8 mouse cellular contexts compared by ENCODE assay signal in the genomic region with DNA sequence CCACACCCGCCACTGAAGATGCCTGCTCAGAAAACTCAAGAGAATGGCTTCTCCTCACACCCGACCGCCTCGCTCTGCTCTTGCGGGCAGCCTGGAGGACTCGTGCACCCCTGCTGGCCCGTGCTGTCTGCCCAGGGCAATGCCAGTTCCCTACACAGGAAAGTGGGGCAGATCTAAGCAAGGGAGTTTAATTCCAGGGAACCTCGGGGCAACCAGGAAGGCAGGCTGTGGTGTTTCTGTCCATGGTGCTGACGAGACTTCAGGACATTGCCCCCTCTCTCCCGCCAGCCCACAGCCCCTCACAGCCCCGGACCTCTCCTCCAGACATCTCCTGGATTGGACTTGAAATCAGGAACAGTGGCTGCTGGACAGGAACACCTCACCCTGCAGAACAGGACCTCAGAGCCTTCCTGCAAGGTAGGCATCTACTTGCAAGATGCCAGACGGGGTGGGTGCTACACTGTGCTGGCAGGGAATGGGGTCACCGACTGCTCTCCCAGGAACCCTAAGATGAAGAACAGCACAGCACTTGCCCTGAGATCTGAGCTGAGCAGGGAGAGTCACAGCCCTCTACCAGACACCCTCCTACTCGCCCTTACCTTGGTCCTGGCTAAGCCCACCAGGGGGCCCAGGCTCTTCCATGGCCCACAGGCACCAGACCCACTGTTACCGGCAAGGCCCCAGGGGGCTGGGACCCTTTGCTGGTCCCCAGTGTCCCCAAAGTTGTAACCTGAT. TPM values are rescaled to one million over a fixed set of nuclear protein-coding genes. Genes with fewer than 3 reads are reported as not detected.
A peak's percentile ranks its signal among the peaks of the same experiment; 100 is the strongest.
DNase-seq lines count a peak whose midpoint lies in the region; ATAC-seq and TF ChIP-seq lines count a peak whose summit lies in the region.

No protein-coding gene starts in this region.

- H3K4me2 ChIP-seq in liver, embryonic 12.5 days: no peak overlapping the region
- peak overlapping the region; percentile 39 for H3K4me2 ChIP-seq in forebrain, embryonic 16.5 days (ENCODE audit: low read length)
- peak overlapping the region; percentile 32; the same call in 1 of the 2 replicates for H3K4me2 ChIP-seq in midbrain, postnatal 0 days (ENCODE audit: low read depth, low read length, poor library complexity, severe bottlenecking)

- H3K36me3 ChIP-seq in liver, embryonic 12.5 days: no peaks in the 10 kb centered on the region
- H3K36me3 ChIP-seq in forebrain, embryonic 16.5 days (ENCODE audit: control insufficient read depth, insufficient read depth): no peaks in the 10 kb centered on the region
- H3K36me3 ChIP-seq in midbrain, postnatal 0 days (ENCODE audit: insufficient read depth, low read length): no peaks in the 10 kb centered on the region

- no peak overlapping the region for H3K9ac ChIP-seq in liver, embryonic 12.5 days
- H3K9ac ChIP-seq in forebrain, embryonic 16.5 days (replicated peaks; ENCODE audit: low read depth, low read length): peak overlapping the region; percentile 55
- H3K9ac ChIP-seq in midbrain, postnatal 0 days (replicated peaks; ENCODE audit: low read length, poor library complexity, severe bottlenecking): 0 out of 2 replicates have a peak overlapping the region, but pooled peaks have one; percentile 2

- no peak for TF ChIP-seq CTCF in midbrain, postnatal 0 days (IDR thresholded peaks at IDR 0.05)

- DNase-seq in liver: peak; percentile 27
- peak; percentile 87 for DNase-seq in cerebellum, adult 11-12 months
- peak; percentile 76 for DNase-seq in kidney, postnatal 10 days
- DNase-seq in midbrain, postnatal 0 days (ENCODE audit: low spot score): no peak
- no peak for DNase-seq in layer of hippocampus, adult 9-11 months
- DNase-seq in right cerebral cortex, postnatal 10 days (ENCODE audit: low spot score in 2 of 2): no peak

- WGBS in liver, embryonic 12.5 days (ENCODE audit: insufficient replicate concordance): 6% methylated on average over 15 of the region's 15 CpGs
- WGBS in forebrain, embryonic 16.5 days: 4% methylated on average over 15 of the region's 15 CpGs
- WGBS in midbrain, postnatal 0 days: 19% methylated on average over 15 of the region's 15 CpGs

- H3K4me1 ChIP-seq in liver, embryonic 12.5 days: peaks cover 14% of the 10 kb centered on the region; the same call in 1 of the 2 replicates
- peaks cover 48% of the 10 kb centered on the region for H3K4me1 ChIP-seq in forebrain, embryonic 16.5 days (replicated peaks; ENCODE audit: control insufficient read depth, insufficient read depth, low read length)
- H3K4me1 ChIP-seq in midbrain, postnatal 0 days (ENCODE audit: insufficient read depth, low read length): peaks cover 12% of the 10 kb centered on the region; the same call in 1 of the 2 replicates

- peaks cover 73% of the 10 kb centered on the region for H3K27me3 ChIP-seq in liver, embryonic 12.5 days (replicated peaks)
- no peaks in the 10 kb centered on the region for H3K27me3 ChIP-seq in forebrain, embryonic 16.5 days (replicated peaks; ENCODE audit: control insufficient read depth, insufficient read depth, low read length)
- H3K27me3 ChIP-seq in midbrain, postnatal 0 days (ENCODE audit: insufficient read depth, low read length): no peaks in the 10 kb centered on the region

- H3K4me3 ChIP-seq in liver, embryonic 12.5 days: no peak overlapping the region
- peak overlapping the region; percentile 35 for H3K4me3 ChIP-seq in forebrain, embryonic 16.5 days (replicated peaks; ENCODE audit: low read length)
- H3K4me3 ChIP-seq in midbrain, postnatal 0 days (ENCODE audit: low read depth, low read length): peak overlapping the region; percentile 5; the same call in 1 of the 2 replicates

- no peak for ATAC-seq in liver, embryonic 12.5 days
- ATAC-seq in forebrain, embryonic 16.5 days: peak; percentile 62; the same call in 1 of the 2 replicates
- peak; percentile 52; the same call in 1 of the 2 replicates for ATAC-seq in midbrain, postnatal 0 days (ENCODE audit: low FRiP score)

- H3K9me3 ChIP-seq in liver, embryonic 12.5 days (replicated peaks): no peaks in the 10 kb centered on the region
- H3K9me3 ChIP-seq in forebrain, embryonic 16.5 days (ENCODE audit: control insufficient read depth, low read length): no peaks in the 10 kb centered on the region
- no peaks in the 10 kb centered on the region for H3K9me3 ChIP-seq in midbrain, postnatal 0 days (ENCODE audit: low read length)

- no peak overlapping the region for H3K27ac ChIP-seq in liver, embryonic 12.5 days
- peak overlapping the region; percentile 33; the same call in 1 of the 2 replicates for H3K27ac ChIP-seq in forebrain, embryonic 16.5 days (ENCODE audit: low read length)
- H3K27ac ChIP-seq in midbrain, postnatal 0 days (ENCODE audit: low read depth, low read length): no peak overlapping the region

RNA-seq across cellular contexts. Expression of a gene that starts 37.8 kb away (rescaled TPM):
- 0.24 TPM in 1 of 2 replicates, not detected in the other for polyA plus RNA-seq in liver, embryonic 12.5 days (2016; fragmentation: Nextera tagmentation; extraction: Ambion mirVana)
- polyA plus RNA-seq in forebrain, embryonic 16.5 days (2015; fragmentation: Nextera tagmentation; extraction: Ambion mirVana): 11.3 and 14.1 TPM in 2 replicates
- 49.8 and 51.1 TPM in 2 replicates for total RNA-seq in midbrain, postnatal 0 days (2014; rRNA removed)
- 21.1 and 21.7 TPM in 2 replicates for polyA plus RNA-seq in midbrain, postnatal 0 days (2015; fragmentation: Nextera tagmentation; extraction: Ambion mirVana)

RNA-seq across cellular contexts. Expression of a gene that starts 48.0 kb away (rescaled TPM):
- polyA plus RNA-seq in liver, embryonic 12.5 days (2016; fragmentation: Nextera tagmentation; extraction: Ambion mirVana): 10.3 TPM in 2 replicates
- polyA plus RNA-seq in forebrain, embryonic 16.5 days (2015; fragmentation: Nextera tagmentation; extraction: Ambion mirVana): 19.5 and 22.1 TPM in 2 replicates
- total RNA-seq in midbrain, postnatal 0 days (2014; rRNA removed): 12.2 and 14.0 TPM in 2 replicates
- 15.2 and 15.7 TPM in 2 replicates for polyA plus RNA-seq in midbrain, postnatal 0 days (2015; fragmentation: Nextera tagmentation; extraction: Ambion mirVana)

RNA-seq across cellular contexts. Expression of a gene that starts 54.8 kb away (rescaled TPM):
- polyA plus RNA-seq in liver, embryonic 12.5 days (2016; fragmentation: Nextera tagmentation; extraction: Ambion mirVana): 33.4 and 34.0 TPM in 2 replicates
- 47.1 and 47.3 TPM in 2 replicates for polyA plus RNA-seq in forebrain, embryonic 16.5 days (2015; fragmentation: Nextera tagmentation; extraction: Ambion mirVana)
- total RNA-seq in midbrain, postnatal 0 days (2014; rRNA removed): 36.7 and 39.8 TPM in 2 replicates
- 27.3 and 28.8 TPM in 2 replicates for polyA plus RNA-seq in midbrain, postnatal 0 days (2015; fragmentation: Nextera tagmentation; extraction: Ambion mirVana)

RNA-seq across cellular contexts. Expression of a gene that starts 58.0 kb away (rescaled TPM):
- polyA plus RNA-seq in liver, embryonic 12.5 days (2016; fragmentation: Nextera tagmentation; extraction: Ambion mirVana): 0.12 TPM in 1 of 2 replicates, not detected in the other
- polyA plus RNA-seq in forebrain, embryonic 16.5 days (2015; fragmentation: Nextera tagmentation; extraction: Ambion mirVana): 91.4 and 100 TPM in 2 replicates
- total RNA-seq in midbrain, postnatal 0 days (2014; rRNA removed): 111 and 115 TPM in 2 replicates
- polyA plus RNA-seq in midbrain, postnatal 0 days (2015; fragmentation: Nextera tagmentation; extraction: Ambion mirVana): 165 and 180 TPM in 2 replicates

Comparison
In these comparisons a context has a peak if more than half of its experiments do, and no peak if none do; other contexts are left out.
1. DNase-seq: peak in liver (single experiment), cerebellum, adult 11-12 months (single experiment) and kidney, postnatal 10 days (single experiment); none in midbrain, postnatal 0 days (single experiment), layer of hippocampus, adult 9-11 months (single experiment) and right cerebral cortex, postnatal 10 days (0 of 2).